Mouse (Mus musculus) forebrain, embryonic 16.5 days (tissue): ENCODE measurements around the gene Acvr1b. TPM values are rescaled to one million over a fixed set of nuclear protein-coding genes. Genes with fewer than 3 reads are reported as not detected.

Experiments
- microRNA-seq: library from miRNA; unstranded; fragments of <30 nt; microRNA quantifications from one replicate; pipeline ENCODE4, GENCODE M21; 2017
- polyA plus RNA-seq: library from polyadenylated mRNA; unstranded; fragments of >200 nt; fragmentation: Nextera tagmentation; extraction: Ambion mirVana; gene quantifications from 2 replicates; pipeline ENCODE4 v1.2.1, GENCODE M21; 2015

Acvr1b gene
- polyA plus RNA-seq, 1 experiment from 2014 or later, result 27.4 TPM

Small RNA genes within 50 kb of the gene (microRNA-seq; reads per million reads assigned to microRNA genes)
- 1.0 reads per million for gene Mir6962

Other genes starting within 250 kb of the Acvr1b start
- not detected in 2 replicates for gene Gm47841, start 126.7 kb upstream of the Acvr1b start, polyA plus RNA-seq
- 0.05 TPM in 1 of 2 replicates, not detected in the other for gene Fignl2, start 95.5 kb upstream of the Acvr1b start, polyA plus RNA-seq
- not detected in 2 replicates for gene Ankrd33, start 58.3 kb upstream of the Acvr1b start, polyA plus RNA-seq
- gene Acvrl1, start 45.5 kb upstream of the Acvr1b start, polyA plus RNA-seq, result 8.0 and 8.4 TPM in 2 replicates
- gene Grasp, start 50.1 kb downstream of the Acvr1b start, polyA plus RNA-seq, result 1.3 and 1.8 TPM in 2 replicates
- 4.5 TPM in 2 replicates for gene Nr4a1, start 80.2 kb downstream of the Acvr1b start, polyA plus RNA-seq
- gene Atg101, start 110.2 kb downstream of the Acvr1b start, polyA plus RNA-seq, result 87.4 and 92.4 TPM in 2 replicates
- gene 6030408B16Rik, start 119.1 kb downstream of the Acvr1b start, polyA plus RNA-seq, result 0.29 and 0.30 TPM in 2 replicates
- 0.13 and 0.14 TPM in 2 replicates for gene Krt80, start 196.1 kb downstream of the Acvr1b start, polyA plus RNA-seq
- gene Krt7, start 237.0 kb downstream of the Acvr1b start, polyA plus RNA-seq, result 0.62 and 0.88 TPM in 2 replicates